Mouse (Mus musculus): ENCODE data around the gene Hand2.

Gene Hand2

GRCm38 (mm10) chr8:57325111-57325891 is 4.5 kb downstream of the Hand2 start:
- DNase-seq, result no peak

GRCm38 (mm10) chr8:57326091-57327065 is 5.6 kb downstream of the Hand2 start:
- no peak for DNase-seq

- DNase-seq, result no peak
These were observed 6.7 kb downstream of the Hand2 start for GRCm38 (mm10) chr8:57327281-57328160.

DNA sequence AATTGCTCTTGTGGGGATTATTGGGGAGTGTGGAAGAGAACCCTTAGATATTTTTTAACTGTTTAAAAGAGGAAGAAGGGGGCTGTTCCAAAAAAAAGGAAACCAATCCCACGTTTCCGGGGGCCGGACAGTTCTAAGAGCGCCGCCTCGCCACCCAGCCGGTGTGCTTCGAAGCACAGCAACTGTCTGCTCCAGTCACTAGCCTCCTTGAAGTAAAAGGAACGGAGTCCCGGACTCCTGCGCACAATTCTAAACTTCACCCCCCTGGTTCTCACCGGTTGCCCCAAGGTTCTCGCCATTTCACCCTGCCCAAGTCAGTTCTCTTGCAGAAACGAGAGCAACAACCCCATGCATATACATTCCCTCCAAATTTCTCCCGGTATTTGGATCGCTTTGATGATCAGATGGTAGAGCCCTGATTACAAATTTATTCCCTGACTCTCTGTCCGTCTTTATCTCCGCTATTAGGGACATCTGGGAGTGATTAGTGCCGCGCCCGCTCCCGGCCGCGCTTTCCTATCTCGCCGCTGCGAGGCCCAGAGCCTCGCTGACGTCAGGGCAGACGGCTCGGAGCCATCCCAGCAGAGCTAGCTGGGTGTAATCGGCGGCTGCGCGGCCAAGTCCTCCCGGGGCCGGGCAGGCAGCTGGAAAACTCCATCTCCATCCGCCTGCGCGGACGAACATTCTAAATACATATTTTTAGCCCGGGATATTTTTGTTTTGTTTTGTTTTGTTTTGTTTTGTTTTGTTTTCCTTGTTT is 7.6 kb downstream of the Hand2 start:
- no peak for DNase-seq

- DNase-seq, result no peak
These were observed 8.2 kb downstream of the Hand2 start for GRCm38 (mm10) chr8:57328931-57329341.

GRCm38 (mm10) chr8:57330106-57330505 is 9.3 kb downstream of the Hand2 start:
- no peak for DNase-seq

DNA sequence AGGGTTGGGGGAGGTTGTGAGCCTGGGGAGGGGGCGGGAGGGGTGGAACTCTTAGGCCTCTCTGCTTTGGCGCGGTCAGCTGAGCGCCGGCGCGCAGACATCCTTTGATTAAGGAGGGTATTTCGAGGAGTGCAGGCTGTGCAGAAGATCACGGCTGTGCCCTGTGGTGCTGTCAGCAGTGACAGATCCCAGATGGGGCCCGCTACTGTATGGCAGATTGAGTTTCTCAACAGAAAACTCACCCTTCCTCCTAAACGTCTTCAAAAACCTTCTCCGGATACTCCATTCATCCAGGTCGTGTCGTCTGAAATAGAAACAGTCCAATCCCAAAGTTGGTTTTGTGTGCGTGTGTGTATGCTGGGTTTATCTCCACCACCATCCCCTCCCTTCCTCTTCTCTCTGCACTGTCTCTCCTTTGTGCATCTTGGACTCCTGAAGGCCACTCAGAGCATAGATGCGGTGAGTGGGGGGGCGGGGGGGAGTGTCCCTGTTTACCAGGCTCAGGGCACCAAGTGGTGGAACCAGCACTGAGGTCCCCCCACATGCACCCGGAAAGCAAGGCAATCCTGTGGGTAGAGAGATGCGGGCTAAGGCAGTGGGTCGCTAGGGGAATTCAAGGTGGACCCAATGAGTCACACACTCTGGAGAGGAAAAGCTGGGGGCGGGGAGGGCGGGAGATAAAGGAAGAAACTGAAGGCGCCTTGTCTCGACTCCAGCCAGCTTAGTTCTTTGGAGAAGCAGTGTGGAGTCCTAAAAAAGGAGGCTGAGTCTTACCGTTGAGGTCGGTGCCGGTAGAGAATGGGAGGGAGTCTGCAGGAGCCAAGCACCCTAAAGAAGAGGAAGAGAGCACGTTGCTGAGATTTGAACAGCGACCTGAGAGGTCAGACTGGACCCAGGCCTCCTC is 11.2 kb downstream of the Hand2 start:
- no peak for DNase-seq

DNA sequence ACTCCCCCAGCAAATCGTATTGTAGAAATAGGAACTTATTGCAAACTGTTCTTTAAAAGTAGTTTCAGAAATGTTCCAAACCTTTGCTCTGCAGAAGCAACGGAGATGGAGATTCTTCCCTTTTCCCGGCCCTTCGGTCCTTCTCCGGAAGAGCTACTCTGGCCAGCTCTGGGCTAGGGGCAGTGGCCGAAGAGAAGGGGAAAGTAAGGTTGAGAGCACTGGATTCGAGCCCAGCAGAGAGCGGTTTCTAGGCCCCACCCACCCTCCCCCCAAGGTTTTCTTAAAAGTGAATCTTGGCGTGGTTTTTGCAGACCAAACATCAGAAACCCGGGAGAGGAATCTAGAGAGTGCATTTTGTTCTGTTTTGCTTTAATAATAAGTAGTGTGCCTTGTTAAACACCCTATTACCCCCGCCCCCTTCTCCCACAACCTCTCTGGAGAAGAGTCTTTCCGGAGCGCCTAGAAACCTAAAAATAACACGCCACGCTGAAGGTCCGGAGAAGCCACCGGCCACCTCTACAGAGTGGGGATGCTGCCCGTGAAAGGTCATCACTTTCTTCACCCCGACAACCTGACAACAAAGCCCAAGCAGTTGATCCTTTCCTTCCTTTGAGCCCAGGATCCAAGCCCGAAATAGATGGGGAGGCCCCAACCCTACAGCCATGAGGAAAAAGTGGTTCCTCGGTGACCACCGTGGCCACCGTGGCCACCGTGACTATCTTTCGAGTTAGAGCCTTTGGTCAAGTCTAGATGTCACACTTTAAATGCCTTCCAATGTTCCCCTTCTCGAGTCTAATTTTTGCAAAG is 12.1 kb downstream of the Hand2 start:
- DNase-seq, result no peak

DNA sequence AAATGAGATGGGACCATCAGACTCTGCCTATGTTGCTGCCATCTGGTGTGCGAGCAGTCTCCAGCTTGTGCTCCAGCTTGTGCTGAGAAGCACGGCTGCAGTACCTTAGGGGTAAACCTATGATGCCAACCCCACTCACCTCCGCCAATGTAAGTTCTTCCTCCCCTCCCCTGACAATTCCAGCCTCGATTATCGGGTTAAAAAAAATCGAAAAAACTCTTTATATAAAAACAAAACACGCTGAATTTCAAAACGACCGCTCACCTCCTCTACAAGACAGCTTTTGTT is 12.6 kb downstream of the Hand2 start:
- DNase-seq, result no peak

- no peak for DNase-seq
These were observed 13.2 kb downstream of the Hand2 start for GRCm38 (mm10) chr8:57333795-57334551.

GRCm38 (mm10) chr8:57334714-57335113 is 13.9 kb downstream of the Hand2 start:
- no peak for DNase-seq

DNA sequence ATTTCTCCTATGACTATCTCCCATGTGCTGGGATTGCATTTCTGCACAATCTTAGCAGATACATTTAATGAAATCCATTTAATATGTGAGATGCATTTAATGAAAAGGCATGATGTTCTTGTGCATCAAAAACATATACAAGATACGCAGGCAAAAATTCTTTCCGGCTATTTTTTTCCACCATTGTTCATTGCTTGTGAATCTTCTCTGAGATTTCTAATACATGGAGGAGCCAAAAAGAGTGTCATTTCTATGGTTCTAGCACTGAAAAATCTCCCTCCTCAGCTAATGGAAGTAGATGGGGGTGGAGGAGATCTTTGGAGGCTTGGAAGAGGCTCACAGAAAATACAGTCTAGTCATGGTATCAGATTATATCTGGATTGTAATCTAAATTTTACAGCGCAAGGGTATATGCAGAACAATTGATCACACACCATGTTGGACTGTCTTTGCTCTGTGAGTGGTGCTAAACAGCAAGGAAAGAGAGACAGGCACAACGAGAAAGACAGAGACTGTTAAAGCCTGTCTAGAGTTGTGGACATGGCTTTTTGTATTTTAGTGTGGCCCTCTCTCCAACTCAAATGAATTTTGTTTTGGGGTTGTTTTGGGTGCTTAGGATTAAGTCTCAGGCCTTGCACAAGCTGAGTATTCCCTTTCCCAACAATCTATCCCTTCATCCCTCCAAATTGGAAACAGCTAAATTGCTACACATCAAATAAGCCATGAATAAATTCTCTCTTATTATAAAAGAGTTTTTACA is 16.7 kb downstream of the Hand2 start:
- DNase-seq, result no peak

DNA sequence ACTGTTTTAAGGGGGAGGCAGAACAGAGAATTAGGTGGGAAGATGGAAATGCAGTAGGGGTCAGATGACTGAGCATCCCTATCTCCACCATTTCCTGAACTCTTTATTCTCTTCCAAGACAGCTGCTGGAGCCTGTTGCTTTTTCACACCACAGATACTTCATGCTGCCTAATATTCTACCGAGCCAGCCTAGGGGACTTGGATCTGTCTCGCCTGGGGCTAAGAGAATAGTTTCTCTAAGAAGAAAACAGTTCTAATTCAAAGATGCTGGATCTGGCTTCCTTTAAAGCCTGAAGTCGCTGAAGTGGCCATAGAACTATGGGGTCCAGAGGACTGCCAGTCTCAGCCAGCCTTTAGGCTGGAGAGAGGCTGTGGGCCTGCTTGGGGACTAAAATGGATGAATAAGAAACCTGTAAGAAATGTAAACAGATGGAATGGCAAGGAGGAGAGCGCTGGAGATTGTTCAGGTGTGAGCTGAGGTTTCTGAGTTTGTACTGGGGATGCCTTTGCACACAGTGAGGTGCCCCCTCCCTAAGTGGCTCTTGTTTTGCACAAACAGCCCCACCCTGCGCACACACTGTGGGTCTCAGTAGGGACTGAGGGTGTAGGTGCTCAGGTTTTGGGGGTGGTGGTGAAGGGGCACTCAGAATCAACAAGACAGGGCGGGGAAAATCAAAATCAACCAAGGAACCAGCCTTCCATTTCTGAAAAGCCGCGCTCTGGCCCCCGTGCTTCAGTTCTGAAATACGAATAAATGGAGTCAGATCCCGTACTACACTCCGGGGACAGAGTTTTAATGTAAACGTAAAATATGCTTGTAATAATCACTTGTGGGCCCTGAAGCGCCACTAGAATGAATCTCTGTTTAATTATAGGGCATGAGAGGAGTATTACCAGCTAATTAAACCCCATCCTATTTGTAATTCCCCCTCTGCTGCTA is 19.2 kb downstream of the Hand2 start:
- no peak for DNase-seq

GRCm38 (mm10) chr8:57340840-57341540 is 20.2 kb downstream of the Hand2 start:
- DNase-seq, result no peak

DNA sequence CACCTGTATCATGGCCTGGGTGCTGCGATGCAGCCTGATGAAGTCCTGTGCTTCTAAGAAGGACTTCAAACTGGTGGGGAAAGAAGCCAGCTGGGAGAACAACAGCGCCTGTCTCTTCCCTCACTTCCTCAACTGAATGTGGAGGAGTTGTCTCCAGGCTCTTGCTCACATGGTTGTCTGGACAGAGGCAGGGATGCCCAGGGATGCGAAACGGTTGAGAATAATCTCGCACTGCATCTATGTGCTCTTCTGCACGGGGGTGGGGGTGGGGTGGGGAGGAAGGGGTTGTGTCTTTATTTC is 20.7 kb downstream of the Hand2 start:
- DNase-seq, result no peak

- DNase-seq, result no peak
These were observed 21.8 kb downstream of the Hand2 start for GRCm38 (mm10) chr8:57342386-57343090.
